Mouse (Mus musculus) frontal cortex, postnatal 14 days (tissue): ENCODE data around the gene Tnfsf12.
"Not testable (repeated sequence)": the region's sequence is repeated elsewhere in the genome, so short reads cannot be mapped to it uniquely, and the experiment has no call there.

Experiments used
- DNase-seq, 2 experiments: peaks; one replicate each; pipeline ENCODE4 v3.0.0; 2022; ENCODE audit warnings: low spot score in 2 of 2

Gene Tnfsf12

DNA sequence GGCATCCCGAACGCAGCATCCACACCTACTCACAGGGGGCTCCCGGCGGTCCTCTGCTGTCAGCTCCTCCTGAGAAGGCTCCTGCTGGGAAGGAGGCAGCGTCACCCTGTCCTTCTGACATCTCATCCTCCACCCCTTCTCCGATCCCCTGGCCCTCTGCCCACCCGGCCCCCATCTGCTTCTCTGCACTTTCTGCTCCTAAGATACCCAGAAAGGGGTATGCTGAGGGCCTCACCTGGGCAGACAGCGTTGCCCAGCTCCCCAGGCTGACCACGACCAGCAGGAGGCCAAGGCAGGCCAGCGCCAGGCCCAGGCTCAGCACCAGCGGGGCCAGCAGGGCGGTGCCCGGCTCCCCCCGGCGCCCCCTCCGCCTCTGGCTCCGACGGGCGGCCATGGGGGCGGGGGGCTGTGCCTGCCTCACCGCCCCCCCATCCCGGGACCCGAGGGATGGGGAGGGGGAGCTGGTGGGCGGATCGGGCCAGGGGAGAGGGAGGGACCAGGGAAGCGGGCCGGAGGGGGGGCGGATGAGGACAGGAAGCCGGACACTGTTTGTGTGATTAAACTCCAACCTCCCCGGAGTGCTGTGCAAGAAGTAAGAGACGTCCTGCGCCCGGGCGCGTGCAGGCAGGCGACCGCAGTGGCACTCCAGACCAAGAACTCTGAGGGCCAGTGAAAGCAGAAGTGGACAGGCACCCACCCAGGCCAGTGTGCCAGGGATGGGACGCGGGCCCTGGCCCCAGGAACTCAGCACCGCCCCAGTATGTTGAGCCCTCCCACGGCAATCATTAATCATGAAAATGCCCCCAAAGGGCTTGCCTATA lies at the start of gene Tnfsf12, which contains the start of gene Tnfsfm13:
Gene Tnfsf12, minus strand, starts transcription at position 489 of the 821 bp plus-strand sequence.
Gene Tnfsfm13, minus strand, starts transcription at position 738 of the 821 bp plus-strand sequence.
- DNase-seq = no peak

DNA sequence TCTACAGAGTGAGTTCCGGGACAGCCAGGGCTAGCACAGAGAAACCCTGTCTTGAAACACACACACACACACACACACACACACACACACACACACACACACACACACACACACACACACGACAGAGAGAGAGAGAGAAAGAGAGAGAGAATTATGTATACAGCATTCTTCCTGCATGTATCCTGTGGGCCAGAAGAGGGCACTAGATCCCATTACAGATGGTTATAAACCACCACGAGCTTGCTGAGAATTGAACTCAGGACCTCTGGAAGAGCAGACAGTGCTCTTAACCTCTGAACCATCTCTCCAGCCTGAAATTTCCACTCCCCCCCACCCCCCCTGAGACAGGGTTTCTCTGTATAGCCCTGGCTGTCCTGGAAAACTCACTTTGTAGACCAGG lies 35.8 kb upstream of the Tnfsf12 start:
- not testable (repeated sequence) for DNase-seq

DNA sequence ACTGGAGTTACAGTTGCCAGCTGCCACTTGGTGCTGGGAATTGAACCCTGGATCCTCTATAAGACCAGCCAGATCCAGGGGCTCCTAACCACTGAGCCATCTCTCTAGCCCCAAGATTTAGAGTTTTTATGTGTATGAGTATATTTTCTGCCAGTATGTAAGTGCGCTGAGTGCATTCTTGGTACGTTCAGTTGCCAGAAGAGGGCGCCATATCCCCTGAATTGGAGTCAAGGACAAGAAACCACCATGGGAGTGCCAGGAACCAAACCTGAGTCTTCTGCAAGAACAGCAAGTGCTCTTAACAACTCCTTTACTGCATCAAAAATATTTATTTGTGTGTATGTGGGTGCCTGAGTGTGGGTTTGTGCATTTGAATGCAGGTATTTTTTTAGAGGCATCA lies 33.4 kb upstream of the Tnfsf12 start:
- DNase-seq = no peak

DNA sequence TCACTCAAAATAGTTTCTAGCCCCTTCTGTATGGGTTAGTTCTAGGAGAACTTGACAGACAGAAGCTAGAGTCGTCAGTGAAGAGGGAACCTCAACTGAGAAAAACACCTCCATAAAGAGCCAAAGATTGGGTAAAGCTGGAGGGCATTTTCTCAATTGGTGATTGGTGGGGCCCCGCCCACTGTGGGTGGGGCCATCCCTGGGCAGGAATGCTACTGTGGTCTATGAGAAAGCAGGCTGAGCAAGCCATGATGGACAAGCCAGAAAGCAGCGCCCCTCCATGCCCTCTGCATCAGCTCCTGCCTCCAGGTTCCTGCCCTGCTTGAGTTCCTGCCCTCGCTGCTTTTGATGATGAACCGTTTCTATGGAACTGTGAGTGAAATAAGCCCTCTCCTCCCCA lies 30.3 kb upstream of the Tnfsf12 start:
- no peak for DNase-seq

DNA sequence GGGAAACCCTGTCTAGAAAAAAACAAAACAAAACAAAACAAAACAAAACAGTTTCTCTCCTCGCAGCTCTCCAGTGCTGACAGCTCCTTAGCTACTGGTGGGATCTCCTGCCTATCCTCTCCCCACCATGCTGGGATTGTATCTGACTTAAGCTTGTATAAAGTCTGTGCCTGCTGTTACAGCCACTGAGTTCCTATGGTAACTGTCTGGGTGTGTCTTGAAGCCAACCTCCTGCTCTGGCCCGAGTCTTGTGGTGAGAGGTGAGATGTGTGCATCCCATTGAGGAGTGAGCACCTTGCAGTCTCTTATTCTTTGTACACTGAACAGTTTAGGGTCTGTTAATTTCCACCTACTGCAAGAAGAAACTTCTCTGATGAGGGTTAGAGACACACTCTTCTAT lies 27.4 kb upstream of the Tnfsf12 start:
- DNase-seq = no peak

- DNase-seq = no peak
Measured at GRCm38 (mm10) chr11:69720852-69721251, 25.2 kb upstream of the Tnfsf12 start.

- DNase-seq = no peak
Measured at GRCm38 (mm10) chr11:69719423-69719822, 23.8 kb upstream of the Tnfsf12 start.

DNA sequence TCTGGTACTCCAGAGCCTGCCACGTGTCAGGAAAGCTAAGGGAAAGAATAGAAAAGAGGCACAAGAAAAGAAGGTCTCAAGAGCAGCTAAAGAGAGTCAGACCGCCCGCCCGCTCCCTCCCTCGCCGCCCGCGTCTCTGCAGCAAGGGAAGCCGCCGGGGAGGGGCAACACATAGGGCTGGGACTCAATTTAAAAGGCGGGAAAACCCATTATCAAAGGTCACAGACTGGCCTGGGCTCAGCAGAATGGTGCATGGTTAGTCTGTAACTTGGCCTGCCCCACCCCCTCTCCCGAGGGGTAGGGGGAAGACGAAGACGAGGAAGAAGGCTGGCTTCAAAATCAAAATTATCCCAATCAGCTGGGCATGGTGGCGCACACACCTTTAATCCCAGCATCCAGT lies 23.0 kb upstream of the Tnfsf12 start:
- DNase-seq = no peak

GRCm38 (mm10) chr11:69716953-69717352 lies 21.3 kb upstream of the Tnfsf12 start:
- no peak for DNase-seq

GRCm38 (mm10) chr11:69715929-69716328 lies 20.3 kb upstream of the Tnfsf12 start:
- no peak for DNase-seq

GRCm38 (mm10) chr11:69715482-69715881 lies 19.8 kb upstream of the Tnfsf12 start:
- no peak for DNase-seq

- DNase-seq = no peak
Measured at GRCm38 (mm10) chr11:69714636-69715329, 19.1 kb upstream of the Tnfsf12 start.

DNA sequence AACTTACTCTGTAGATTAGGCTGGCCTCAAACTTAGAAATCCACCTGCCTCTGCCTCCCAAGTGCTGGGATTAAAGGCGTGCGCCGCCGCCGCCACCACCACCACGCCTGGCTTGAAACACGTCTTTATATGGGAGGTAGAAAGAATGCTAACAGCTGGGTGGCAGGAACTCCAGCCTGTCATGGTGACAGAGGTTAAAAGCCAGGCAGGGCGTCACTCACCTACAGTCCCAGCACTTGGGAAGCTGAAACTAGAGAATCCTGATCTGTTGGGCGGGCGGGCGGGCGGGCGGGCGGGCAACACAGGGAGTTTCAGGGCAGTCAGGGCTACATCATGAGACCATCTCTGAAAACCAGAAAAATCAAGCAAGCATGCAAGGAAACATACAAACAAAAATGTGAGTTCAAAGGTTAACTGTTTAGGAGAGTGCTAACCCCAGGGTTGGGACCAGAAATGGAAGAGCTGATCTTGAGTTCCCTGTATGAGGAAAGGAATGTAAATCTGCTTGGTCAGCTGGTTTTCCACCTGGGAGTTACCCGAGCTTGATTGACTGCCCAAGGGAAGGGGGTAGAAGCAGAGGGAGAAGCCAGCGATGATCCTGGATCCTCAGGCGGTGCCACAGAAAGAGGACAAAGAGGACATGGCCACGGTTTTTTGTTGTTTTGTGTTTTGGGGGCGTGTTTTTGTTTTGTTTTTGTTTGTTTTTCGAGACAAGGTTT lies 17.5 kb upstream of the Tnfsf12 start:
- no peak for DNase-seq

DNA sequence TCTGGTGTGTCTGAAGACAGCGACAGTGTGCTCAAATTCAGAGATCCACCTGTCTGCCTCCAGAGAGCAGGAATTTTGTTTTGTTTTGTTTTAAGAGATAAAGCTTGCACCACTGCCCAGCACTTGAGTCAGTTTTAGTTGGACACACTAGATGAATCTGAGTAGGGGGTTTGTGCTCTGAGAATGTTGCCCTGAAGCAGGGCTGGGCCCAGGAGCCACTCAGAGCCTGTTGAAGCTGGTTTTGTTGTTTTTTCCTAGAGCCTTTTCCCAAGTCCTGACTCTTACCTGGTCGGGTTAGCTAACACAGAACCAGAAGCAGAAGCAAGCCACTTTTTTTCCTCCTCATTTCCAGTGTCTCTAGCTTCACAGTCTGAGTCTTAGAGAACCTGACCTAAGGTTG lies 15.4 kb upstream of the Tnfsf12 start:
- no peak for DNase-seq

GRCm38 (mm10) chr11:69710470-69710869 lies 14.8 kb upstream of the Tnfsf12 start:
- no peak for DNase-seq

DNA sequence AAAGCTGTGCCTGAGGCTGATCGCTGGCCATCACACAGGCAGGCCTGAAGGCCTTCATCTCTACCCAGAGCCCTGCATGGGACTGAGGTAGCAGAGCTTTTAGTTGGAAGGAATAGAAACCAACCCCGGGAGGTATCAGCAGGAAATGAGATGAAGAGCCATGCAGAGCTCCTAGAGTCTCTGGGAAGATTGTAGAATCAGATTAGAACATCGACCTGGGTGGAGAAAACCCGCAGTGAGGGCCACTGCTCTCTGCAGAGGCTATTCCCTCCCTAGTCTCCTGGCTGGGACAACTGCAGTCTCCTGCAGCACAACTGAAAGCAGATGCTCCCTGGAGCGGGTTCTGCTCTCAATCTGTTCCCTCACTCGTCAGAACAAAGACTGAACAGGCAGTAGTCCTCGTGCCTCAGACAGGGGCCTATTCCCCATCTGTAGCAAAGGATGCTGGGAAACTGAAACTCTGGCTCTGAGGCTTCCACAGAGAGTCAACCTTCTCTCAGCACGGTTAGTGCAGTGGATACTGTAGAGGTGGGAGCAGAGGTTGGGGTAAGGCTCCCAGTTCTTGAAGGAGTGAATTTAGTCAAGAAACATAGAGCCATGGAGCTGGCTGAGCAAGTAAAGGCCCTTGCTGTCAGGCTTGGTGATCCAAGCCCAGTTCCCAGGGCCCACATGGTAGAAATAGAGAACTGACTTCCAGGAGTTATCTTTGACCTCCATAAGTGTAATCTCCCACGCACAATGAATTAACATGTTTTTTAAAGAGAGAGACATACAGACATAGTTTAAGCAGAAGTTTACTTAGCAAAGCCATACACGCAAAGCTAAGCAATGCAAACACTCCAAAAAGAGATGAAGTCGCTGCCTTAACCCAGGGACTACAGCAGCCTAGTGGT lies 14.2 kb upstream of the Tnfsf12 start:
- DNase-seq = no peak

- DNase-seq = no peak
Measured at GRCm38 (mm10) chr11:69708614-69709265, 13.1 kb upstream of the Tnfsf12 start.

DNA sequence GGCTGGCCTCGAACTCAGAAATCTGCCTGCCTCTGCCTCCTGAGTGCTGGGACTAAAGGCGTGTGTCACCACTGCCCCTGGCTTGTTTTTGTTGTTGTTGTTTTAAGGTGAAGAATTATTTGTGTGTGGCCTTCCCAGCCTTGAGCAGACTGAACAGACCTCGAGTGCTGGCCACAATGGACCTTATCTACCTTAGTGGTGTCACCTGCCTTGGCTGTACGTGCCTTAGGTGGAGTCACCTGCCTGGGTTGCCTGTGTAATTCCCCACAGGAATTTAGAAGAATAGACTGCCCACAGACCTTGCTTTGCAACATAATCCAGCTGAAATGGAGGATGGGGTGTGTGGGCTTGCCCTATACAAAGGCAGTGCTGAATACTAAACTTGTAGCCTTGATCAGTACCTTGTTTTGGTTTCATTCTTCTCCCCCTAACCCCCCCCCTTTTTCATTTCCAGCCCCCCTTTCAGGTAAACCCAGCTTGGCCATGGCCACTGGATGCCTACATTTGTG lies 12.3 kb upstream of the Tnfsf12 start:
- DNase-seq = no peak

- DNase-seq = no peak
Measured at GRCm38 (mm10) chr11:69707480-69707847, 11.8 kb upstream of the Tnfsf12 start.

DNA sequence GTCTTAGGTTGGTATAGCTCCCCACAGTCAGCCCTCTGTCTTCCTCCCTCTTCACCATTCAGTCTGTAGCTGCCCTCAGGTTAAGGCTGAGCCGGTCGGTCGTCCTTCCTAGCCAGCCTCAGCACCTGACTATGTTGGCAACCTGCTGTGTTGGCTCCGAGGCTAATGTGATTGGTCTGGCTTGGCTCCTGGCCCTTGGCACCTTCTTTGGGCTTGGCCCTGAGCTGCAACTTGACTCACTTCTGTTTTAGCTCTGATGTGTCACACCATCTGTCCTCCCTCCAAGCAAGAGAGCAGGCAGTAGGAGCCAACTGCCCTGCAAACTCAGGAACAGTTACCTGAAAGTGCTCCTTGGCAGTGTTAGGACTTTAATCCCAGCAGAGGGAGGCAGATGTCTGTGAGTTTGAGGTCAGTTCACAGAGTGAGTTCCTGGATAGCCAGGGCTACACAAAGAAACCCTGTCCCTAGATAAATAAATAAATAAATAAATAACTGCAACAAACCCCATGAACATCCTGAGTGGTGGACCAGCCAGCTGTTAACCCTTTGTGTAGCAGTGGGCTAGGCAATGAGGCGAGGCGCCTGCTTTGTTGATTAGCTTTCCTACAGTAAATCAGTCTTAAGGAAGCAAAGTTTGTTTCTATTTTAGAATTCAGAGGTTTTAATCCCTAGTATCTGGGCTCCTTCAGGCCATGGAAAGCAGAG lies 11.3 kb upstream of the Tnfsf12 start:
- DNase-seq = no peak
